Mouse (Mus musculus) central nervous system, embryonic 18 days (tissue): ENCODE measurements around the gene Pex3. TPM values are rescaled to one million over a fixed set of nuclear protein-coding genes. Genes with fewer than 3 reads are reported as not detected.

Experiments
- polyA plus RNA-seq: library from polyadenylated mRNA; depleted of rRNA; stranded (reverse); fragments of >200 nt; gene quantifications from 2 replicates; pipeline ENCODE4 v1.2.3, GENCODE M21; 2012; rRNA removed

The Pex3 gene
- polyA plus RNA-seq: 31.8 and 33.3 TPM in 2 replicates

GRCm38 (mm10) chr10:13552646-13553497 lies at the start of gene Pex3, which contains the start of gene Adat2:
Gene Pex3, minus strand, starts transcription at chr10:13553142.
Gene Adat2, plus strand, starts transcription at chr10:13552894.

GRCm38 (mm10) chr10:13499331-13499730 lies 53.6 kb downstream of the Pex3 start, which contains the start of gene Fuca2:
Gene Fuca2, plus strand, starts transcription at chr10:13499540.

Other genes starting within 250 kb of the Pex3 start
- 4.2 and 4.8 TPM in 2 replicates for gene Phactr2, start 78.7 kb downstream of the Pex3 start, polyA plus RNA-seq
- 26.4 and 27.3 TPM in 2 replicates for gene Fuca2, start 53.6 kb downstream of the Pex3 start, polyA plus RNA-seq
- gene Adat2, start 248 bp downstream of the Pex3 start, polyA plus RNA-seq: 5.7 and 6.5 TPM in 2 replicates